Mouse (Mus musculus): ENCODE measurements around the gene Cchcr1. TPM values are rescaled to one million over a fixed set of nuclear protein-coding genes. Genes with fewer than 3 reads are reported as not detected.
A peak's percentile ranks its signal among the peaks of the same experiment; 100 is the strongest.

Gene Cchcr1
- polyA plus RNA-seq, 1 experiment from 2014 or later, result 8.2 TPM

GRCm38 (mm10) chr17:35549437-35550142 lies 32.7 kb downstream of the Cchcr1 start:
- H3K36me3 ChIP-seq (ENCODE audit: insufficient read depth, low read length), result no peaks in the 10 kb centered on the region
- H3K4me2 ChIP-seq (ENCODE audit: low read length), result 0 out of 2 replicates have a peak overlapping the region, but pooled peaks have one; percentile 7
- no peaks in the 10 kb centered on the region for H3K27me3 ChIP-seq (ENCODE audit: insufficient read depth, low read length)
- peak overlapping the region; percentile 54; the same call in 1 of the 2 replicates for H3K27ac ChIP-seq
- H3K4me1 ChIP-seq (replicated peaks; ENCODE audit: insufficient read depth, low read length), result no peaks in the 10 kb centered on the region
- H3K9ac ChIP-seq (ENCODE audit: low read depth, low read length), result no peak overlapping the region
- 32% methylated on average over 15 of the region's 15 CpGs for WGBS
- no peak for ATAC-seq (replicated peaks; ENCODE audit: low FRiP score, low read depth)
- peak; percentile 69 for DNase-seq (ENCODE audit: low spot score)
- no peak for TF ChIP-seq CTCF (IDR thresholded peaks at IDR 0.05; ENCODE audit: low read depth)
- no peak overlapping the region for H3K4me3 ChIP-seq (replicated peaks; ENCODE audit: low read depth, low read length)
- H3K9me3 ChIP-seq (replicated peaks; ENCODE audit: low read length), result no peaks in the 10 kb centered on the region

GRCm38 (mm10) chr17:35550143-35550494 lies 33.2 kb downstream of the Cchcr1 start:
- Histone ChIP-seq H3K4me2 (ENCODE audit: low read length) (no peak overlapping the region), H3K9ac (ENCODE audit: low read depth, low read length) (no peak overlapping the region), H3K4me1 (replicated peaks; ENCODE audit: insufficient read depth, low read length) (no peaks in the 10 kb centered on the region), H3K36me3 (ENCODE audit: insufficient read depth, low read length) (no peaks in the 10 kb centered on the region), H3K4me3 (replicated peaks; ENCODE audit: low read depth, low read length) (no peak overlapping the region), H3K27me3 (ENCODE audit: insufficient read depth, low read length) (no peaks in the 10 kb centered on the region), H3K27ac (peak overlapping the region; percentile 54; the same call in 1 of the 2 replicates), H3K9me3 (replicated peaks; ENCODE audit: low read length) (no peaks in the 10 kb centered on the region)
- DNase-seq (ENCODE audit: low spot score) (no peak), ATAC-seq (replicated peaks; ENCODE audit: low FRiP score, low read depth) (no peak)
- 95% methylated on average over 4 of the region's 4 CpGs for WGBS
- TF ChIP-seq CTCF (IDR thresholded peaks at IDR 0.05; ENCODE audit: low read depth), result 0 out of 2 replicates have a peak, but pooled peaks have one; percentile 18

- H3K27ac ChIP-seq, result no peak overlapping the region
- H3K4me1 ChIP-seq (replicated peaks; ENCODE audit: insufficient read depth, low read length), result no peaks in the 10 kb centered on the region
- no peak overlapping the region for H3K9ac ChIP-seq (ENCODE audit: low read depth, low read length)
- no peaks in the 10 kb centered on the region for H3K9me3 ChIP-seq (replicated peaks; ENCODE audit: low read length)
- DNase-seq (ENCODE audit: low spot score), result no peak
- no peaks in the 10 kb centered on the region for H3K27me3 ChIP-seq (ENCODE audit: insufficient read depth, low read length)
- H3K4me3 ChIP-seq (replicated peaks; ENCODE audit: low read depth, low read length), result no peak overlapping the region
- no peaks in the 10 kb centered on the region for H3K36me3 ChIP-seq (ENCODE audit: insufficient read depth, low read length)
- H3K4me2 ChIP-seq (ENCODE audit: low read length), result no peak overlapping the region
- 22% methylated on average over 8 of the region's 8 CpGs for WGBS
- TF ChIP-seq CTCF (IDR thresholded peaks at IDR 0.05; ENCODE audit: low read depth), result no peak
- no peak for ATAC-seq (replicated peaks; ENCODE audit: low FRiP score, low read depth)
Measured at GRCm38 (mm10) chr17:35550871-35551270, 34.0 kb downstream of the Cchcr1 start.

GRCm38 (mm10) chr17:35551881-35552414 lies 35.0 kb downstream of the Cchcr1 start, which contains the start of gene Cdsn:
Gene Cdsn, plus strand, starts transcription at chr17:35552128.
- H3K9ac ChIP-seq (ENCODE audit: low read depth, low read length), result no peak within 1 kb of the TSS
- H3K4me3 ChIP-seq (replicated peaks; ENCODE audit: low read depth, low read length), result no peak within 1 kb of the TSS
- H3K4me2 ChIP-seq (ENCODE audit: low read length), result no peak within 1 kb of the TSS
- no peaks in the 10 kb centered on the region for H3K36me3 ChIP-seq (ENCODE audit: insufficient read depth, low read length)
- H3K4me1 ChIP-seq (replicated peaks; ENCODE audit: insufficient read depth, low read length), result no peaks in the 10 kb centered on the region
- DNase-seq (ENCODE audit: low spot score) (no peak), ATAC-seq (replicated peaks; ENCODE audit: low FRiP score, low read depth) (0 out of 2 replicates have a peak, but pooled peaks have one; percentile 23)
- TF ChIP-seq CTCF (IDR thresholded peaks at IDR 0.05; ENCODE audit: low read depth), result no peak
- no peaks in the 10 kb centered on the region for H3K9me3 ChIP-seq (replicated peaks; ENCODE audit: low read length)
- 76% methylated on average over 10 of the region's 10 CpGs for WGBS
- no peaks in the 10 kb centered on the region for H3K27me3 ChIP-seq (ENCODE audit: insufficient read depth, low read length)
- H3K27ac ChIP-seq, result no peak within 1 kb of the TSS

- H3K4me3 ChIP-seq (replicated peaks; ENCODE audit: low read depth, low read length), result no peak overlapping the region
- DNase-seq (ENCODE audit: low spot score) (no peak), ATAC-seq (replicated peaks; ENCODE audit: low FRiP score, low read depth) (no peak)
- no peaks in the 10 kb centered on the region for H3K4me1 ChIP-seq (replicated peaks; ENCODE audit: insufficient read depth, low read length)
- H3K27ac ChIP-seq, result no peak overlapping the region
- 83% methylated on average over 5 of the region's 5 CpGs for WGBS
- no peaks in the 10 kb centered on the region for H3K9me3 ChIP-seq (replicated peaks; ENCODE audit: low read length)
- TF ChIP-seq CTCF (IDR thresholded peaks at IDR 0.05; ENCODE audit: low read depth), result no peak
- H3K9ac ChIP-seq (ENCODE audit: low read depth, low read length), result no peak overlapping the region
- no peaks in the 10 kb centered on the region for H3K27me3 ChIP-seq (ENCODE audit: insufficient read depth, low read length)
- no peaks in the 10 kb centered on the region for H3K36me3 ChIP-seq (ENCODE audit: insufficient read depth, low read length)
- H3K4me2 ChIP-seq (ENCODE audit: low read length), result no peak overlapping the region
Measured at GRCm38 (mm10) chr17:35554321-35554720, 37.4 kb downstream of the Cchcr1 start.

- no peaks in the 10 kb centered on the region for H3K4me1 ChIP-seq (replicated peaks; ENCODE audit: insufficient read depth, low read length)
- H3K9ac ChIP-seq (ENCODE audit: low read depth, low read length), result no peak overlapping the region
- ATAC-seq (replicated peaks; ENCODE audit: low FRiP score, low read depth) (no peak), DNase-seq (ENCODE audit: low spot score) (no peak)
- H3K4me3 ChIP-seq (replicated peaks; ENCODE audit: low read depth, low read length), result no peak overlapping the region
- H3K9me3 ChIP-seq (replicated peaks; ENCODE audit: low read length), result no peaks in the 10 kb centered on the region
- H3K27me3 ChIP-seq (ENCODE audit: insufficient read depth, low read length), result no peaks in the 10 kb centered on the region
- H3K27ac ChIP-seq, result no peak overlapping the region
- H3K36me3 ChIP-seq (ENCODE audit: insufficient read depth, low read length), result no peaks in the 10 kb centered on the region
- H3K4me2 ChIP-seq (ENCODE audit: low read length), result no peak overlapping the region
- 90% methylated on average over 18 of the region's 18 CpGs for WGBS
- no peak for TF ChIP-seq CTCF (IDR thresholded peaks at IDR 0.05; ENCODE audit: low read depth)
Measured at GRCm38 (mm10) chr17:35554761-35555397, 38.0 kb downstream of the Cchcr1 start.
